Mouse (Mus musculus): ENCODE data around the gene Barhl2. TPM values are rescaled to one million over a fixed set of nuclear protein-coding genes. Genes with fewer than 3 reads are reported as not detected.

Barhl2 gene
- polyA plus RNA-seq (2012; rRNA removed) = not detected in 2 replicates

DNA sequence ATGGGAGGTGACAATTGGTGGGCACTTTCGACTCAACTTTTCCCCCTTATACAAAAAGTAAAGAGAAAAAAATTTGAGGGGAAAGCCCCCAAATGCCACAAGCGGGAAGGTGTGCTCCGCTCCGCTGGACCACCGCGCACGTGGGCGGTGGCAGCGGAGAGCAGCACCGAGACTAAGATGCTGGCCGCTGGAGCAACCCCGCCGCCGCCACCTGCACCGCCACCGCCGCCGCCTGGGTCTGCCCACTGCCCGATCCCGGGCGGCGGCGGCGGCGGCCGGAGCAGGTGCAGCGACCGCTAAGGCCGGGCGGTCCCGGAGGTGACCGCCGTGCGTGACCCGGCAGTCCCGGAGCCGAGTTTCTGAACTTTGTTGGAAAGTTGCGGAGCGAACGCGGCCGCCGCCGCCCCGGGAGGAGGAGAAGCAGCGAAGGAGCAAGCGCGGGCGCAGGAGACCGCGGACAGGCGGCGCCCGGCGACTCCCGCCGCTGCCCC lies at the start of gene Barhl2:
Gene Barhl2, minus strand, starts transcription at position 181 of the 491 bp plus-strand sequence.
- no peak for TF ChIP-seq CTCF (IDR thresholded peaks at IDR 0.05; ENCODE audit: borderline replicate concordance, control insufficient read depth, extremely low read depth, insufficient read depth, low read length, poor library complexity)
- TF ChIP-seq POLR2A (IDR thresholded peaks at IDR 0.05; ENCODE audit: control insufficient read depth, extremely low read depth, insufficient read depth, low read length, poor library complexity) = no peak
- Histone ChIP-seq H3K27ac (ENCODE audit: control insufficient read depth, insufficient read depth, low read length) (no peak within 1 kb of the TSS), H3K4me1 (replicated peaks; ENCODE audit: control insufficient read depth, insufficient read depth, low read length) (peaks cover 9% of the 10 kb centered on the region), H3K4me3 (ENCODE audit: control insufficient read depth, insufficient read depth, low read length) (peak within 1 kb of the TSS; percentile 30), H3K27me3 (ENCODE audit: control insufficient read depth, insufficient read depth, low read length) (peaks cover 54% of the 10 kb centered on the region), H3K36me3 (ENCODE audit: control insufficient read depth, insufficient read depth, low read length) (no peaks in the 10 kb centered on the region)
- WGBS = 2% methylated on average over 42 of the region's 57 CpGs
- no peak for DNase-seq

GRCm38 (mm10) chr5:106506061-106506460 lies 48.1 kb upstream of the Barhl2 start:
- Histone ChIP-seq H3K27me3 (ENCODE audit: control insufficient read depth, insufficient read depth, low read length) (no peaks in the 10 kb centered on the region), H3K4me1 (replicated peaks; ENCODE audit: control insufficient read depth, insufficient read depth, low read length) (no peaks in the 10 kb centered on the region), H3K27ac (ENCODE audit: control insufficient read depth, insufficient read depth, low read length) (no peak overlapping the region), H3K36me3 (ENCODE audit: control insufficient read depth, insufficient read depth, low read length) (no peaks in the 10 kb centered on the region), H3K4me3 (ENCODE audit: control insufficient read depth, insufficient read depth, low read length) (no peak overlapping the region)
- TF ChIP-seq POLR2A (IDR thresholded peaks at IDR 0.05; ENCODE audit: control insufficient read depth, extremely low read depth, insufficient read depth, low read length, poor library complexity) (no peak), CTCF (IDR thresholded peaks at IDR 0.05; ENCODE audit: borderline replicate concordance, control insufficient read depth, extremely low read depth, insufficient read depth, low read length, poor library complexity) (no peak)
- no peak for DNase-seq
- 88% methylated on average over 5 of the region's 5 CpGs for WGBS

GRCm38 (mm10) chr5:106502684-106503545 lies 44.9 kb upstream of the Barhl2 start:
- Histone ChIP-seq H3K36me3 (ENCODE audit: control insufficient read depth, insufficient read depth, low read length) (no peaks in the 10 kb centered on the region), H3K4me3 (ENCODE audit: control insufficient read depth, insufficient read depth, low read length) (no peak overlapping the region), H3K27me3 (ENCODE audit: control insufficient read depth, insufficient read depth, low read length) (no peaks in the 10 kb centered on the region), H3K27ac (ENCODE audit: control insufficient read depth, insufficient read depth, low read length) (no peak overlapping the region), H3K4me1 (replicated peaks; ENCODE audit: control insufficient read depth, insufficient read depth, low read length) (no peaks in the 10 kb centered on the region)
- WGBS = 81% methylated on average over 12 of the region's 12 CpGs
- DNase-seq = no peak
- TF ChIP-seq POLR2A (IDR thresholded peaks at IDR 0.05; ENCODE audit: control insufficient read depth, extremely low read depth, insufficient read depth, low read length, poor library complexity) (no peak), CTCF (IDR thresholded peaks at IDR 0.05; ENCODE audit: borderline replicate concordance, control insufficient read depth, extremely low read depth, insufficient read depth, low read length, poor library complexity) (no peak)

- DNase-seq = no peak
- H3K4me1 ChIP-seq (replicated peaks; ENCODE audit: control insufficient read depth, insufficient read depth, low read length) = no peaks in the 10 kb centered on the region
- no peak overlapping the region for H3K4me3 ChIP-seq (ENCODE audit: control insufficient read depth, insufficient read depth, low read length)
- H3K27me3 ChIP-seq (ENCODE audit: control insufficient read depth, insufficient read depth, low read length) = no peaks in the 10 kb centered on the region
- 77% methylated on average over 7 of the region's 7 CpGs for WGBS
- TF ChIP-seq CTCF (IDR thresholded peaks at IDR 0.05; ENCODE audit: borderline replicate concordance, control insufficient read depth, extremely low read depth, insufficient read depth, low read length, poor library complexity) (no peak), POLR2A (IDR thresholded peaks at IDR 0.05; ENCODE audit: control insufficient read depth, extremely low read depth, insufficient read depth, low read length, poor library complexity) (no peak)
- no peaks in the 10 kb centered on the region for H3K36me3 ChIP-seq (ENCODE audit: control insufficient read depth, insufficient read depth, low read length)
- no peak overlapping the region for H3K27ac ChIP-seq (ENCODE audit: control insufficient read depth, insufficient read depth, low read length)
Measured at GRCm38 (mm10) chr5:106502271-106502670, 44.3 kb upstream of the Barhl2 start.

GRCm38 (mm10) chr5:106491771-106492170 lies 33.8 kb upstream of the Barhl2 start:
- no peaks in the 10 kb centered on the region for H3K36me3 ChIP-seq (ENCODE audit: control insufficient read depth, insufficient read depth, low read length)
- no peaks in the 10 kb centered on the region for H3K27me3 ChIP-seq (ENCODE audit: control insufficient read depth, insufficient read depth, low read length)
- H3K27ac ChIP-seq (ENCODE audit: control insufficient read depth, insufficient read depth, low read length) = no peak overlapping the region
- DNase-seq = no peak
- TF ChIP-seq POLR2A (IDR thresholded peaks at IDR 0.05; ENCODE audit: control insufficient read depth, extremely low read depth, insufficient read depth, low read length, poor library complexity) (no peak), CTCF (IDR thresholded peaks at IDR 0.05; ENCODE audit: borderline replicate concordance, control insufficient read depth, extremely low read depth, insufficient read depth, low read length, poor library complexity) (no peak)
- H3K4me3 ChIP-seq (ENCODE audit: control insufficient read depth, insufficient read depth, low read length) = no peak overlapping the region
- no peaks in the 10 kb centered on the region for H3K4me1 ChIP-seq (replicated peaks; ENCODE audit: control insufficient read depth, insufficient read depth, low read length)
- 77% methylated on average over 8 of the region's 8 CpGs for WGBS

DNA sequence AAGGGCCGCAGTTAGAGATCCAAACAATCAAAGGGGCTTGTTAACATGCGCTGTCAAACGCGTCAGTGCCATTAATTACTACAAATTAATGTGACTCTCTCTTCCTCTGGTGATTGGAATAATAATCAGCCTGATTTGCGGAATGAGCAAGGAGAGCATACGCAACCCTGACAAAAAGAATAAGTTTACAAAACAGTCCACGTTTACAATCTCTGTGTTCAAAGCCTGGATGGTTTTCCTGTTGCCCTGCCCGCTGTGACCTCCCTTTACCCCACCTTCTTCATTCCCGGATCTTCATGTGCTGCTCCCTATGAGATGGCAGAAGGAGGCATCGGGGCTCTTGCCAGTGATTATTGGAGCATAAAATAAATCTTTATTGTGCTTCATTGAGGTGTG lies 14.1 kb upstream of the Barhl2 start:
- Histone ChIP-seq H3K36me3 (ENCODE audit: control insufficient read depth, insufficient read depth, low read length) (no peaks in the 10 kb centered on the region), H3K27ac (ENCODE audit: control insufficient read depth, insufficient read depth, low read length) (no peak overlapping the region), H3K4me1 (replicated peaks; ENCODE audit: control insufficient read depth, insufficient read depth, low read length) (peaks cover 5% of the 10 kb centered on the region), H3K27me3 (ENCODE audit: control insufficient read depth, insufficient read depth, low read length) (peaks cover 23% of the 10 kb centered on the region), H3K4me3 (ENCODE audit: control insufficient read depth, insufficient read depth, low read length) (no peak overlapping the region)
- whole genome bisulfite sequencing = 22% methylated on average over 10 of the region's 10 CpGs
- no peak for DNase-seq
- TF ChIP-seq POLR2A (IDR thresholded peaks at IDR 0.05; ENCODE audit: control insufficient read depth, extremely low read depth, insufficient read depth, low read length, poor library complexity) (no peak), CTCF (IDR thresholded peaks at IDR 0.05; ENCODE audit: borderline replicate concordance, control insufficient read depth, extremely low read depth, insufficient read depth, low read length, poor library complexity) (no peak)

Measured in thymus, adult 2 months (tissue).